Mouse (Mus musculus) lung, postnatal 10 days (tissue): Measurements from ENCODE around the gene Exog.
A peak's percentile ranks its signal among the peaks of the same experiment; 100 is the strongest.

Experiments
- DNase-seq: peaks from one replicate; pipeline ENCODE4 v3.0.0; 2021

Exog gene

DNA sequence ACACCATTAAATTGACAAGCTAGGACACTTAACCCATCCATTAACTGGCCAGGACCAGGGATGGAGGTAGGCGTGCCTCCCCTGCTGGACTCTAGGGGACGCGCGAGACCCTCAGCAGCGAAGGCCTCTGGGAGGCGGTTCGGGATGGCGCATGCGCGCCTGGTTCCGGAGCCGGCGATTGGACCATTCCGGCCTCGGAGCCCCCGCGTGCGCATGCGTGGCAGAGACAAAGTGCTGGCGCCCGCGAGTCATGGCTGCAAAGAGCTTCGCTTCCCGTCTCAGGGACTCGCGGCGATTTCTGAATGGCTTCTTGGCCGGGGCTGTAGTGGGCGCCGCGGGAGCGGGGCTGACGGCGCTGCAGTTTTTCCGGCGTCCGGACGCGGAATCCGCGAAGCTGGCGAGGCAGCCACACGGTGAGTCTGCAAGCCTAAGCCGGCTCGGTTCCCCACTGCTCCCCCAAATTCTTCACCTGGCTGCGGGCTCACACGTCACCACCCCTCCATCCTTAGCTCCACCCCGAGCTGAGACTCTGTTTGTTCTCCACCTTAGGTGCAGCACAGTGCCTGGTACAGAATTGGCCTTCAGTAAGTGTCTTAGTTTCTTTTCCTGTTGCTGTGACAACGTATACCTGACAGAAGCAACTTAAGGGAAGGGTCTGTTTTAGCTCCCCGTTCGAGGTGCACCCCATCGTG is at the start of gene Exog:
TSS of gene Exog (plus strand) at position 206 of the 692 bp plus-strand sequence.
- DNase-seq = peak; percentile 99

DNA sequence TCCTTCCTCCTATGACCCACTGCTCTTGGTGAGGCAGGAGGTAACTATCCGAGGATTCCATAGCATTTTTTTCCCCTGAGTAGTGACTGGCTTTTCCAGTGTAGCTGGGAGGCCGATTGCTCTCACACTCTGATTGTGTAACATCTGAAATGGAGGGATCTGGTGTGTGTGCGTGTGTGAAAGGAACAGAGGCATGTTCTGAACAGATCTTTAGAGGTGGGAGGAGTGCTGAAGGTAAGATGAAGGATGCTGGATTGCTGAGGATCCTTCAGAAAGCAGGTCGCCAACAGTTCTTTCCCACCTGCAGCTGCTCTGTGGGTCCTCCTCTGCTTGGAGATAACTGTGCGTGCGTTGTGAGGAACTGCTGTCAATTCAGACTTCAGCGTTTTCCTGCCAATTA is 43.4 kb upstream of the Exog start:
- peak; percentile 19 for DNase-seq

- DNase-seq = peak; percentile 98
These were observed 42.9 kb upstream of the Exog start, which contains the start of gene Acvr2b for GRCm38 (mm10) chr9:119401801-119402214. Gene Acvr2b (plus strand): TSS chr9:119402118.

DNA sequence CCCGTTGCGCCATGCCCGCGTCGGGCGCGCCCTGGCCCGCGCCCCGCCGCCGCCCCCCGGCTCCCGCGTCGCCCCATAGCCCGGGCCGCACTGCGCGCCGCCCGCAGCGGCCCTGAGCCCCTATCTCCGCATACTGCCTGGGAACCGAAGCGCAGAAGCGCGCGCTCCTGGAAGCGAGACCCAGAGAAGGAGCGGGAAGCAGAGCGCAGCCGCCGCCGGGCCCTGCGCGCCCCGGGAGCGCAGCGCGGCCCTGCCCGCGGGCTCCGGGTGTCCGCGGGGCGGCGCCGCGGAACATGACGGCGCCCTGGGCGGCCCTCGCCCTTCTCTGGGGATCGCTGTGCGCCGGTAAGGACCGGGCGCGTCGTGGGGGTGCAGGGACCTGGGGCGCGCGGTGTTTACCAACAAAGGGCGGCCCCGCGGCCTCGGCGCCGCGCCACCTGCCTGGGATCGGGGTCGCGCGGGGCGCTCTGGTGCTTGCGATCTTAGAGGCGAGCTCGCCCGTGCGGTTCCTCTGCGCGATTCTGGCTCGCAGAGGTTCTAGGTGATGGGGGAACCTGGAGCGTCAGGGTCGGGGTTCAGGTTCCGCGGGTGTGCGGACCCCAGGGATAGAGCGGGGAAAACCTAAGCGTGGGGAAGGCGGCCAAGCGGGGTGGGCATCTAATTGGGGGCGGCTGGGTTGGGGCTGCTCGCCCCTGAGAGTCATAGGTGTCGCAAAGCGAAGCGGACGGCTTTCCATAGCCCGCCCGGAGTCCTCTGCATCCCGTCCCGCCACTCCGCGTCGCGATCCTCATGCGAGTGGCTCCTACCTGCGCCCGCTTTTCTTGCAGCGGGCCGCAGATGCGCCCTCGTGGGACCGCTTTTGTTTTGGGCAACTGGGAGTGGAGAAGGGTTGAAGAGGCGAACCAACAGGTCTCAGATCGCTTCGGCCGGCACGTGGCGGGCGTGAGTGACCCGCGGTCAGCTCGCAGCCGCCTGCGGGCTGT is 42.2 kb upstream of the Exog start:
- peak; percentile 46 for DNase-seq

DNA sequence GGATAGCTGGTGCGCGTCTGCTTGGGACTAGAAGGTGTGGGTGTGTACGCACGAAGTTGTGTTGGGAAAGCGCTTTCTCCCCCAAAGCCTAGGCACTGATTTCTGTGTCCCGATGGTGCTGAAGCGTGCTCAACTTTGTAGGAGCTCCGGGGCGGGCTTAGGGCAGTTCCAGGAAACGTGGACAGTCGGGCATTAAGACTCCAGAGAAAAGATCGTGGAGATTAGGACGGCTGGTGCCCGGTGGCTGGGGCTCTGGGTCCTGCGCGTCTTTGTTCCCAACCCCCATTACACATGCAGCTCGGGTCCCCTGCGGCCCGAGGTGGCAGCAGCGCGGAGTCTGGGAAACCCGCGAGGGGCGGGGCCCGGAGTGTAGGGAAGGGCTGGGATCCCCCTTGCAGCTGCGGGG is 41.5 kb upstream of the Exog start:
- peak; percentile 65 for DNase-seq

DNA sequence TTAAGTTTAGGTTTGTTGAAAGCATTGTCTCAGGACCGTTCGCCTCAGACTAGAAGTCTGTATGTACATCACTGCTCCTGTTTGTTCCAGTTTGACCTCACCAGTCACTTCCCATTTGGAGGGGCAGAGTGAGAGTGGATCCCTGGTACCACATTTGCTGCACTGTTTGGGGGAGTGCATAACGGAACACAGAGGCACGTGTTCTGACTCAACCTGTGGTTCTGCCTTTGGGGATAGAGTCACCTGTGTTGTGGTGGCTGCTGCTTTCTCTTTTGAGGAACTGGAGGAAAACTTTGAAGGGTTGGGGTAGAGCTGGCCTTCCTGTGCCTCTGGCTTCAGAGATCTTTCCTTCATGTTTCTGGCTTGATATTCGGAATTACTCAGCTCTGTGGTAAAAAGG is 40.7 kb upstream of the Exog start:
- DNase-seq = no peak

DNA sequence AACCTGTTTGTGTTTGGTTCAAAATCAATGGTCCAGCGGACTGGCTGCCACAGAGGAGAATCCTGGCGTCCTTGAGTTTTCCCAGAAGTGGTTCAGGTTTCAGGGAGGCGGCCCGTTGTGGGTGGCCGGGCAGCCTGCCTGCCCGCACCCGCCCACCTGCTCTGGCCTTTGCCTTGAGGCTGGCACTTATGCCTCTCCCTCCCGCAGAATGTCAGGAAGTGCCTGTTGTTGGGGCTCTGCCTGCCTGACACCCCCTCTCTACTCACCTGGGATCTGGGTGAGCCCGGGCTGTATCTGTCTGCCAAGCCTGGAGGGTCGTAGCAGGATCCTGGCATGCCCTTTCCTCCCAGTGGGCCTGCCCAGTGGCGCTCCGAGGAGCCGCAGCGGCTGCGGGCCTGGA is 36.9 kb upstream of the Exog start:
- DNase-seq = no peak

DNA sequence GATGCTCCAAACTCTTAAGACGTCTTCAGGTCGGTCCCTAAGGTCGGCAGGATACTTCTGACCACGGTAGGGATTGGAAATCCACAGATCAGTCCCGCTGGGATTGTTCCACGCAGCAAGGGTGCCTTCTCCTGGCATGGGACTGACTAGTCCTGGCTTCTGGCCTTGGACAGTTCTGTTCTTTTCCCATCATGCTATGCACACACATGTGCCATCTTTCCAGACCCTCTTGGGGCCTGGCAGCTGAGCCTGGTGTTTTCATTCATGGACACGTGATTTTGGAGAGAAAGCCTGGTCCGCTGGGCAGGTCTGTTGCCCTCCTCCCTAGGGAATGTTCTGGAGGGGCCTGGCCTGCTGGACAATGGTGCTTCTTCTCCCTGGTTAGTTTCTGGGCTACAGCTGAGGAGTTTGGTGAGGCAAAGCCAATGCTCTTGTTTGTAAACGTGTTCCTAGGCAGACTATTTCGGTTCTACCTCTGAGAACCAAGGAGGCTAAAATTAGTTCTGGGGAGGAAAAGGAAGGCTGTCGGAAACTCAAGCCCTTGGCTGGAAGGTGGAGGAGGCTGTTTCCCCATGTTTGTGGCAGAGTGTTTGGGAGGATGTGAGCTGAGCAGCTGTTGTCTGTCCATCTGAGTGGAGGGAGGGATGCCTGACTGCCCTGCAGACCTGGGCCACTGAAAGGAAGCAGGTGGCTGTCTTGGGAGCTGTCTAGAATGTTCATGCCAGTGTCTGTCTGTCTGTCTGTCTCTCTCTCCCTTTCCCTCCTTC is 35.7 kb upstream of the Exog start:
- DNase-seq = no peak

DNA sequence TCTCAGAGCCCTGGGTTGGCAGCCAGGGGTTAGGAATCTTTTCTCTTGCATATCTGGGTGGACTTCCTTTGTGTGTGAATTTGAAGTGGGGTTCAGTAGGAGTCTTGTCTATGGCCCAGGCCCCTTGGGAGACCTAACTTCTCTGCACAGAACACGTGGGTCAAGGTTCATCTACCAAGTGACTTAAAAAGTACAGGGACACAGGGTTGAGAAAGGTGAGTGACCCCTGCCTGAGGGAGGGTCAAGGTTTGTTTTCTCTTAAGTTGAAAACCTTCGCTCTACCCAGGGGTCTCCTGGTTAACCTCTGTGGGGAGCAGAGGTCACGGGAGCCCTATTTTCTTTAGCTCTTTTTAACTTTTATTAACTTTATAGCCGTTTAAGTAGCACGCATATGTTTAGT is 34.9 kb upstream of the Exog start:
- DNase-seq = no peak

- DNase-seq = no peak
These were observed 26.7 kb upstream of the Exog start for GRCm38 (mm10) chr9:119418025-119418424.

DNA sequence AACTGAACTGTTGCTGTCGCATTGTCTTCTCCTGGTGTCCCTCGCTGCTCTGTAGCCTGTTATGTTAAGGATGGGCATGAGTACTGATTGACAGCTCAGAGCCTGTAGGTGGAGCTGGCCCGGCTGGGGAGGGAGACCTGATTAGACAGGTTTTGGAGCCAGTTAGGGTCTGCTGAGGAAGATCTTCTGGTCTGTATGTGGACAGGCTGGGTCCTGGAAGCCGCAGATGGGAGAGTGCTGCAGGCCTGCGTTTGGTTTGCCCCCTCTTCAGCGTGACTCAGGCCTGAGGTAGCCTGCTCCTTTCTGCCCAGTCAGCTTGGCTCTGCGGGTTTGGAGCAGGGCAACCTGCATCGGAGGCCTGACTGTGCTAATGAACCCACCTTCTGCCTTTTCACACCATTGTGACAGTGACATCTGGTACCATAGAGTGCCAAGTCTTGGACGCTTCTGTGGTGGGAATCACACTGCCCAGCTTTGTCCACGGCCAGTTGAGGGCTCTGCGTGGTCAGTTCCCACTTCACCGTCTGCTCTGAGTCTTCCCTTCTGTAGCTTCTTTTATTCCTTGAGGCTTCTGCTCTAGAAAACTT is 24.8 kb upstream of the Exog start:
- DNase-seq = no peak

DNA sequence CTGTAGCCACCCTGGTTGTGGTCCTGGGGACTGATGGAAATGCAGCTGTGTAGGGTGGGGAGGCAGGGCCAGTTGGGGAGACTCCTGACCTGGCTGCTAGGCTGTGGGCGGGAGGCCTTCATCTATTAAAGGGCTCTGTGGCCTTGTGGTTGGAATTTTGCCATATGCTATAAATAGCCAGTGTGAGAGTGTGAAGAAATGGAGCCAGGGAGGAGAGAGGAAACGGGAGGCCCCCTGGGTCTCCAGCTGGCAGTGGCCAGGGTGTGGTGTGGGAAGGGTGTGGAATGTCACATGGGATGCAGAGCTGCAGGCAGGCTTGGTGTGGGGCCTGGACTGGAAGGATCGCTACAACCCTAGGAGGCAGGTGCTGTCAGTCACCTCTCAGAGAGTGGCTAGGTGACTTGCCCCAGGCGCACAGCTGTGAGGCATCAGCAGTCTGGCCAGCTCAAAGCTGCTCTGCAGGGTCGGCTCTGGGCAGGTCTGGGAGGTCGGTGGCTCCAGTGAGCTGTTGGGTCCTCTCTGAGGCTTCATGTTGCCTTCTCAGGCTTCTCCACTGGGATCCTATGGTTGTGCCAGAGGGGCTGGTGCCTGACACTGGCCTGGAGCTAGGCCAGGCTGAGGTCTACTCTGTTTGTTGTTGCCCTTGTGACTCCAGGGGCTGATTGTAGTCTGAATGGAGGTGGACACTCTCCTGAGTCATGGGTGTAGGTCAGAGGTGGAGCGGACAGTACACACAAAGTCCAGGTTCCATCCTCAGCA is 19.3 kb upstream of the Exog start:
- DNase-seq = peak; percentile 87

DNA sequence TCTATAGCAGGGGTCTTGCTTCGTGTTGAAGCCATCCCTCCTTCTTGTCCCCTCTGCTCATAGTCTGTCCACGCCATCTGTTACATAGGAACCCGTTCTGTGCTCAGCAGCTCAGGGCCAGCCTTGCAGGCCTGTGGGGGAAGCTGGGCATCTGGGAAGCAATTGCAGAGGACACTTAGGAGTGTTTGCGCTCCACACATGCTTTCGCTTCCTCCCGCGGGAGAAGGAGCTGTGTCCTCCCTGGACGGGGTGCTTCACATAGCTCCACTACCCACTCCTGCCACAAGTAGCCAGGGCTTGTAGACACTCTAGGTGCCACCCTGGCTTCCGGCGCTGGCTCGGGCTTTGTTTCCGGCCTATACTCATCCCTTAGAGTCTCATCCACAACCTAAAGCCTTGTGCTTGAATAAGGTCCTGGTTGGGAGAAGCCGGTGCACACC is 18.7 kb upstream of the Exog start:
- DNase-seq = peak; percentile 47

DNA sequence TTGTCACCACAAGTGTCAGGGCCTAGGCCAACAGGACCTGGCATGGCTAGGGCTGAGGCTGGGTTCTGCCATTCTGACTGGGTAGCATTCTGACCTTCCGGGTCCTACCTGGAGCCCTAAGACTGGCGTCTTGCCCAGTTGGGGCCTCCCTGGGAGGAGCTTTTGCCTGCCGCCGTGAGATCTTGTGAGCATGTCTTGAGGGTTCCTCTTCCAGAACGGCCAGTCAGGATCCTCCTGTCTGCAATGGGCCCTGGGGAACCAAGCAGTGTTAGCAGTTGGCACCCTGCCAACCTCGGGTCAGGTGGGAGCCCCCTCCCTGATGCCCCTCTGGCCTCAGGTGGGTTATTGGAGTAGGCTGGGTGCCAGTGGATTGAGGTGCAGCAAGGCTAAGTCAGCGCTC is 18.3 kb upstream of the Exog start:
- no peak for DNase-seq

GRCm38 (mm10) chr9:119430311-119430710 is 14.4 kb upstream of the Exog start:
- peak; percentile 89 for DNase-seq

- DNase-seq = no peak
These were observed 8.9 kb upstream of the Exog start for GRCm38 (mm10) chr9:119435855-119436254.

DNA sequence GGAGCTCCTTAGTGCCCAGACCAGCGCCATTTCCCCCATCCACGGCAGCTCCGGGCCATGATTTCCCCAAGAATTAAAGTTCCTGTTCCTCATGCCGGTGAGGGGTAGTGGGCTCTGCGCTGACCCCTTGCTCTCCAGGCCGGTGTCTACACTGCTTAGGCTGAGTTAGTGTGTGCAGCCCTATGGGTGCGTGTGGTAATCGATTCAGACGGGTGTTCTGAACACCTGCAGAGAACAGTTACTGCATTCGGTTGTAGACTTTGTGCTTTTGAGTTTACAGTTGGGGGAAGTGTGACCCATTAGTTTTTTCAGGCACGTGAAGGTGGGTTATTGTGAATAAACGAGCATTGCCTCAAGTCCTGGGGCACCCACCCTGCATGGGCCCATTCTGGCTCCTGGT is 6.7 kb upstream of the Exog start:
- no peak for DNase-seq

- no peak for DNase-seq
These were observed 6.2 kb upstream of the Exog start for GRCm38 (mm10) chr9:119438498-119439000.

- DNase-seq = no peak
These were observed 994 bp downstream of the Exog start for GRCm38 (mm10) chr9:119445737-119446136.

- no peak for DNase-seq
These were observed 11.2 kb downstream of the Exog start for GRCm38 (mm10) chr9:119455967-119456366.

- DNase-seq = no peak
These were observed 12.4 kb downstream of the Exog start for GRCm38 (mm10) chr9:119457122-119457521.

- DNase-seq = peak; percentile 71
These were observed 15.7 kb downstream of the Exog start for GRCm38 (mm10) chr9:119460410-119460809.
